Mouse (Mus musculus): ENCODE data around the gene Zfp451. TPM values are rescaled to one million over a fixed set of nuclear protein-coding genes. Genes with fewer than 3 reads are reported as not detected.

Zfp451 gene
- 107 TPM for polyA plus RNA-seq (2014; fragmentation: Illumina TruSeq; extraction: RNeasy Lipid Tissue Mini Kit (QIAGEN cat#74804))

GRCm38 (mm10) chr1:33813868-33814794 is at the start of gene Zfp451:
TSS of gene Zfp451 (minus strand) at chr1:33814595.

GRCm38 (mm10) chr1:33757491-33758041 is 56.8 kb downstream of the Zfp451 start, which contains the start of gene Bag2:
TSS of gene Bag2 (minus strand) at chr1:33757795.

GRCm38 (mm10) chr1:33719733-33720225 is 94.6 kb downstream of the Zfp451 start, which contains the start of gene Rab23:
TSS of gene Rab23 (plus strand) at chr1:33719887.

Other genes starting within 250 kb of the Zfp451 start
- gene Prim2, start 144.8 kb downstream of the Zfp451 start, polyA plus RNA-seq (2014; fragmentation: Illumina TruSeq; extraction: RNeasy Lipid Tissue Mini Kit (QIAGEN cat#74804)): 19.5 TPM
- gene Rab23, start 94.7 kb downstream of the Zfp451 start, polyA plus RNA-seq (2014; fragmentation: Illumina TruSeq; extraction: RNeasy Lipid Tissue Mini Kit (QIAGEN cat#74804)): 27.9 TPM
- gene Bag2, start 56.8 kb downstream of the Zfp451 start, polyA plus RNA-seq (2014; fragmentation: Illumina TruSeq; extraction: RNeasy Lipid Tissue Mini Kit (QIAGEN cat#74804)): 35.2 TPM
- gene Bend6, start 93.2 kb upstream of the Zfp451 start, polyA plus RNA-seq (2014; fragmentation: Illumina TruSeq; extraction: RNeasy Lipid Tissue Mini Kit (QIAGEN cat#74804)): 1.3 TPM
- gene Dst, start 93.6 kb upstream of the Zfp451 start, polyA plus RNA-seq (2014; fragmentation: Illumina TruSeq; extraction: RNeasy Lipid Tissue Mini Kit (QIAGEN cat#74804)): 76.0 TPM

Measured in ovary, adult 10 weeks (tissue).